Mouse (Mus musculus) hindbrain, embryonic 16.5 days (tissue): ENCODE measurements around the gene Capn5. TPM values are rescaled to one million over a fixed set of nuclear protein-coding genes. Genes with fewer than 3 reads are reported as not detected.

Source experiments
- ATAC-seq: fragments of 200-750 bp; cut with Nextera tagmentation; 2 replicates; pipeline ENCODE4 v1.8.0; 2017; ENCODE audit warnings: moderate TSS enrichment, moderate library complexity
- H3K27ac ChIP-seq: fragments of 300-500 bp; sonication (generic); 2 replicates; pipeline ENCODE4 v1.5.1; 2014; ENCODE audit warnings: low read depth, mild to moderate bottlenecking, control low read depth, low read length, moderate library complexity
- H3K27me3 ChIP-seq: fragments of 300-500 bp; sonication (generic); replicated peaks from 2 replicates; pipeline ENCODE4 v1.6.1; 2014; ENCODE audit warnings: low read length; ENCODE audit not compliant: control insufficient read depth, insufficient read depth
- H3K36me3 ChIP-seq: fragments of 300-500 bp; sonication (generic); 2 replicates; pipeline ENCODE4 v1.6.1; 2014; ENCODE audit warnings: mild to moderate bottlenecking, low read length, moderate library complexity, mixed read lengths; ENCODE audit not compliant: control insufficient read depth, insufficient read depth
- H3K4me1 ChIP-seq: fragments of 300-500 bp; sonication (generic); 2 replicates; pipeline ENCODE4 v1.6.1; 2014; ENCODE audit warnings: low read depth, low read length; ENCODE audit not compliant: control insufficient read depth, insufficient read depth
- H3K4me2 ChIP-seq: fragments of 300-500 bp; sonication (generic); 2 replicates; pipeline ENCODE4 v1.6.1; 2014; ENCODE audit warnings: mild to moderate bottlenecking, low read length, control low read depth, moderate library complexity
- H3K4me3 ChIP-seq: fragments of 300-500 bp; sonication (generic); 2 replicates; pipeline ENCODE4 v1.5.1; 2014; ENCODE audit warnings: mild to moderate bottlenecking, low read length, control low read depth, moderate library complexity
- H3K9ac ChIP-seq: fragments of 300-500 bp; sonication (generic); 2 replicates; pipeline ENCODE4 v1.6.1; 2014; ENCODE audit warnings: low read depth, mild to moderate bottlenecking, control low read depth, low read length, moderate library complexity
- H3K9me3 ChIP-seq: fragments of 300-500 bp; sonication (generic); 2 replicates; pipeline ENCODE4 v1.6.1; 2014; ENCODE audit warnings: mild to moderate bottlenecking, low read length, moderate library complexity; ENCODE audit not compliant: control insufficient read depth
- WGBS: fragments of 180-500 bp; shearing (Covaris S2); extraction: QIAGEN DNeasy Blood & Tissue Kit; methylation state at CpG from one replicate; pipeline ENCODE4 v1.1.7; 2014; 5-methylcytosine and 5-hydroxymethylcytosine counted together
- polyA plus RNA-seq: library from polyadenylated mRNA; unstranded; fragments of >200 nt; fragmentation: Nextera tagmentation; extraction: Ambion mirVana; gene quantifications from 2 replicates; pipeline ENCODE4 v1.2.1, GENCODE M21; 2015

The Capn5 gene
- polyA plus RNA-seq, 1 experiment from 2014 or later: 27.3 TPM

DNA sequence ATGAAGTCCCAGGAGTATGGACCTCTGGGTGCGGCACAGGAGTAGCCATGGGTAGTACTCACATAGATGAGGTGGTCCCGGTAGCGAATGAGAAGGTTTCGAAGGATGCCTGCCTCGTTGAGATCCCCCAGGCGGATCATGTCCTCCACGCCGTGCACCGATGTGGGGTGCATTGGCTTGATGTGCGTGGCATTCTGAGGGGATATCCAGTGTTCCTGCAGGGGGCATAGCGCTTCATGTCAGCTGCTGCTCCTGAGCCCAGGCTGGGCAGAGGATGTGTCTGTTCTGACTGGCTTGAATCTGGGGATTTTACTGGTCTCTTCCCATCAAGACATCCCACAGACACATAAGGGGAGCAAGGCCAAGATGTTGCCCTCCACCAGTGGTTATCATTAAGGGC lies 75.6 kb downstream of the Capn5 start:
- no peak overlapping the region for H3K4me3 ChIP-seq
- H3K36me3 ChIP-seq: peaks cover 2% of the 10 kb centered on the region; the same call in 1 of the 2 replicates
- peaks cover 15% of the 10 kb centered on the region for H3K4me1 ChIP-seq
- H3K9ac ChIP-seq: no peak overlapping the region
- no peaks in the 10 kb centered on the region; the same call in 1 of the 2 replicates for H3K9me3 ChIP-seq
- WGBS: 95% methylated on average over 11 of the region's 11 CpGs
- H3K27ac ChIP-seq: peak overlapping the region; percentile 23; the same call in 1 of the 2 replicates
- peak; percentile 26 for ATAC-seq
- no peak overlapping the region for H3K4me2 ChIP-seq
- H3K27me3 ChIP-seq: no peaks in the 10 kb centered on the region

DNA sequence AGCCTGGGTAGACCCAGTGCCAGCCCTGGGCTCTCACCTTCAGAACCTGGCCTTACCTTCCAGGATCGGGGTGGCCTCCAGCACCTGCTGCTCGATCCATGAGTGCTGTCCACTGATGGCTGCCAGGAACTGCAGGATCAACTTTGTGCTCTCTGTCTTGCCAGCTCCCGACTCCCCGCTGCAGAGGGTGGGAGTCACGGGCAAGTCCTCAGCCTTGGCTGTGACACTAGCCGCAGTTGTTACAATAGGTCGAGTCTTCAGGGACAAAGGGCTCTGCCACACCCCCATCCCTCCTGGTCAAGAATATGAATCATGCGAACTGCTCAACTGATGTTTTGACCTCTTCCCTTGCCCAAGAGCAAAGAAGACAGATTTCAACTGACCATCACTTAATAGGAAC lies 80.5 kb downstream of the Capn5 start:
- Histone ChIP-seq H3K9me3 (peaks cover 4% of the 10 kb centered on the region), H3K4me3 (no peak overlapping the region), H3K27me3 (no peaks in the 10 kb centered on the region), H3K4me1 (peaks cover 6% of the 10 kb centered on the region), H3K4me2 (no peak overlapping the region), H3K27ac (no peak overlapping the region), H3K36me3 (peaks cover 11% of the 10 kb centered on the region), H3K9ac (no peak overlapping the region)
- 92% methylated on average over 8 of the region's 8 CpGs for WGBS
- no peak for ATAC-seq

DNA sequence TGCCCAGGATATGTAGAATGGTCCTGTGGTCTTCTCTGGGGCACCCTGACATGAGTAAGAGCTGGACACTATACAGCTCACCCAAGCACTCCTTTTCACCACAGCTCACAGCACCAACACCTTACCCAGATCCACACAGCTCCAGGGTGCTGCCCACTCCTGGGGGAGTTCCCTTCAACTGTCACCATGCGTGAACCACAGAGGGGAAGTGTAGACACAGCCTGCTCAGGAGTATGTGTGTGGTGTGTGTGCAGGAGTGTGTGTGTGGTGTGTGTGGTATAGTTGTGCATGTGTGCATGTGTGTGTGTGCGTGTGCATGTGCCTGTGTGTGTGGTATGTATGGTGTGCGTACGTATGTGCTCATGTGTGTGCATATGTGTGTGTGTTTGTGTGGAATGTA lies 82.2 kb downstream of the Capn5 start:
- no peaks in the 10 kb centered on the region for H3K27me3 ChIP-seq
- no peak overlapping the region for H3K27ac ChIP-seq

DNA sequence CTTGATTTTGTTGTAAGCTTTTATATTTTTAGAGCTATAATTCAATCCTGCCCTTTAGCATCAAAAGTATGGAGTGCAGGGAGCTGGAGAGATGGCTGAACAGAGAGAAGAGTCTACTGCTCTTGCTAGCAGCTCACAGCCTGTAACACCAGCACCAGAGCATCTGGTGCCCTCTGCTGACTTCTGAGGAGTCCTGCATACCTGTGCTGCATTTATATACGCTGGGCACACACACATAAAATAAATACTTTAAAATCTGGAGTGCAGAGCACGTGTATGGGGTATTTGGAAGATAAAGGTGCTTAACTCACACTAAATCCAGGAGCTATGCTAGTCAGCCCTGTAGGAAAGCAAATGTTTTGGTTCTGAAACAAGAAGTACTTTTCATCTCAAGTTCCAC lies 91.7 kb downstream of the Capn5 start:
- Histone ChIP-seq H3K4me3 (no peak overlapping the region), H3K4me2 (no peak overlapping the region), H3K36me3 (no peaks in the 10 kb centered on the region), H3K27me3 (no peaks in the 10 kb centered on the region), H3K4me1 (no peaks in the 10 kb centered on the region), H3K9me3 (no peaks in the 10 kb centered on the region), H3K27ac (no peak overlapping the region), H3K9ac (no peak overlapping the region)
- no peak for ATAC-seq
- 56% methylated on average over 2 of the region's 2 CpGs for WGBS

More for the DNA sequence above, 82.2 kb downstream of the Capn5 start:
- Histone ChIP-seq H3K9ac (no peak overlapping the region), H3K9me3 (peaks cover 4% of the 10 kb centered on the region), H3K36me3 (peaks cover 11% of the 10 kb centered on the region), H3K4me2 (no peak overlapping the region), H3K4me1 (no peaks in the 10 kb centered on the region), H3K4me3 (no peak overlapping the region)
- no peak for ATAC-seq
- WGBS: 97% methylated on average over 4 of the region's 4 CpGs

DNA sequence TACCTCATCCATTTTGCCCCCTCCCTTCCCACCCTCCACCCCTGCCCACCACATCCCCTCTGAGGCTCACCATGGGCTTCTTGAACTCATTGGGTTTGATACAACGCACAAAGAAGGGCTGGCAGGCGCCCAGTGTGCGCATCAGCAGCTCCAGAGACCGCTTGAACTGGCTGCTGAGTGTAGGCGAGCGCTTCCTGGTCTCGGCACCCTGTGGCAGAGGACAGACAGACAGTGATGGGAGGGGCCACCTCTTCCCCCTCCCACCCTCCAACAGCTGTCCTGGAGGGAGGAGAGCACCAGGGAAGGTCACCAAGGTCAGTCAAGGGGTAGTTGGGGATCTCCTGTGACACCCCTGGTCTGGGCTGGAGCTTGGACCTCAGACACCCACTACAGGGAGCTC lies 92.8 kb downstream of the Capn5 start:
- Histone ChIP-seq H3K9ac (no peak overlapping the region), H3K4me2 (no peak overlapping the region), H3K4me3 (no peak overlapping the region), H3K27ac (no peak overlapping the region), H3K4me1 (no peaks in the 10 kb centered on the region), H3K36me3 (0 out of 2 replicates have a peak, but pooled peaks cover 2% of the 10 kb centered on the region), H3K27me3 (no peaks in the 10 kb centered on the region), H3K9me3 (no peaks in the 10 kb centered on the region)
- ATAC-seq: no peak
- WGBS: 71% methylated on average over 7 of the region's 7 CpGs

DNA sequence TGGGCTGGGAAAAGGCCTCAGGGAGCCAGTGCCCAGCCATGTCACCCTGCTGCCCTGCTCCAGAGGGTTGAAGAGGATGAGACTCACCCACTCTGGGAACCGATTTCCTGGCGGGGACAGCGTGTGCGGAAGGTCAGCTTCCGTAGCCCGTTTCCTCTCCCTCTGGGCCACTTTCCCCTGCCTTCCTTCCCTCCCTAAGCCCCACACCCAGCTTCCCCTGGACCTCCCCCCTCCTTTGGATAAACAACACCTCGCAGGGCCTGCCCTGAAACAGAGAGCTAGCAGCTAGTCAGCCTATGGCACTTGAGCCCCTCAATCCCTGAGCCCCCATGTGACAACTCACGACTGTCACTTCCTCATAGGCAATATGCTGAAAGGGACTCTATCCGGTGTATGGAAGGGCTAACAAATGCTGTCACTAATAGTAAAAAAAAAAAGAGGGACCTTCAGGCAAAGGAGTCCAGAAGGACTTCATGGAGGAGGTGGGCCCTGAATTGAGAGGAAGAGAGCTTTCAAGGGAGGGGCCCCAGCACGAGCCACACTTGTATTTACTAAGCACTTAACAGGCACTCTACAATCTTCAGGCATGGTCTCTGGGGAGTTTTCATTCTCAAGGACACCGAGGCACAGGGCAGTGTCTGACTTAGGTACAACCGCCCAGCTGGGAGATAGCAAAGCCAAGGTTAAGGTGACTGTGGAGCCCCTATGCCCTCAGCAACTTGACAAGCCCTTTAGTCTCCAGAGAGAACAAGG lies 93.4 kb downstream of the Capn5 start:
- Histone ChIP-seq H3K9ac (peak overlapping the region; percentile 9; the same call in 1 of the 2 replicates), H3K36me3 (0 out of 2 replicates have a peak, but pooled peaks cover 2% of the 10 kb centered on the region), H3K27me3 (no peaks in the 10 kb centered on the region), H3K27ac (no peak overlapping the region), H3K4me2 (no peak overlapping the region), H3K9me3 (no peaks in the 10 kb centered on the region), H3K4me1 (no peaks in the 10 kb centered on the region), H3K4me3 (no peak overlapping the region)
- ATAC-seq: no peak
- 61% methylated on average over 12 of the region's 12 CpGs for WGBS

DNA sequence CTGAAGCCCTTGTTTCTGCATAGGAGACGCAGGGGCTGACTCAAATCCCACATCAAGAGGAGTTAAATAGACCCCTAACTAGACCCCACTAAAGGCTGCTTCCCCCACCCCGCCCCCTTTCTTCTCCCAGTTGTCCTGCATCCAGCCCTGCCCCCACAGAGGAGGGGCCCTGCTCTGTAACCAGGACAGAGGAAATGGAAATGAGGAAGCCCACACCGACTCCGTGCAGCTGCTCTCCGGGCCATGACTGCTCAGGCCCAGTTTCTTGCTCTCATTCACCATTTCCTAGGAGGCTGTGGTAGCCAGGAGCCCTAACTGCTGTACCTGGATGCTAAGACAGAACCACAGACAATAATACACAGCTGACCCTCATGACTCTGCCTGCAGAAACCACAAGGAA lies 95.7 kb downstream of the Capn5 start:
- no peaks in the 10 kb centered on the region for H3K9me3 ChIP-seq
- 9% methylated on average over 5 of the region's 5 CpGs for WGBS
- no peak overlapping the region for H3K27ac ChIP-seq
- no peak; the same call in 1 of the 2 replicates for ATAC-seq
- no peaks in the 10 kb centered on the region for H3K27me3 ChIP-seq
- no peak overlapping the region for H3K4me3 ChIP-seq
- 0 out of 2 replicates have a peak, but pooled peaks cover 2% of the 10 kb centered on the region for H3K36me3 ChIP-seq
- H3K9ac ChIP-seq: no peak overlapping the region
- no peak overlapping the region for H3K4me2 ChIP-seq
- H3K4me1 ChIP-seq: no peaks in the 10 kb centered on the region

DNA sequence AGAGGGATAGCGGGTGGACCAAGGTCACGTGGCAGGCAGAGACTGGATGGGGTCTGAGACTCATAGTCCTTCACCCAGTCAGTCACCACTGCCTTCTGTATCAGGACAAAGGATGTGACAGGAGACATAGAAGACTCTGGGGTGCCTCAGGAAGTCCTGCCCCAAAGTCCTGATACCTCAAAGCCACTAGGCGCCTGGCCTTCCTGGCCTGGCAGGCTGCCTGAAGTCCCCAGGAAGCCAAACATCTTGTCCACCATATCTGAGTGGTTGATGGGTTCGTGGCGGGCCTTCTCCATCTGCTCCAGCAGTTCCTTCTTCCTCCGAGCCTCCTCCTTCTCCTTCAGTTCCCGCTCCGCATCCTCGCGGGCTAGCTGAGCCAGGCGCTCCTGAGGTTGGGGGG lies 100.6 kb downstream of the Capn5 start:
- 0 out of 2 replicates have a peak, but pooled peaks cover 2% of the 10 kb centered on the region for H3K36me3 ChIP-seq
- H3K9me3 ChIP-seq: no peaks in the 10 kb centered on the region
- 84% methylated on average over 11 of the region's 11 CpGs for WGBS
- no peak overlapping the region for H3K4me2 ChIP-seq
- no peak overlapping the region for H3K4me3 ChIP-seq
- H3K4me1 ChIP-seq: no peaks in the 10 kb centered on the region
- no peak overlapping the region for H3K9ac ChIP-seq
- no peaks in the 10 kb centered on the region for H3K27me3 ChIP-seq
- no peak for ATAC-seq
- no peak overlapping the region for H3K27ac ChIP-seq

DNA sequence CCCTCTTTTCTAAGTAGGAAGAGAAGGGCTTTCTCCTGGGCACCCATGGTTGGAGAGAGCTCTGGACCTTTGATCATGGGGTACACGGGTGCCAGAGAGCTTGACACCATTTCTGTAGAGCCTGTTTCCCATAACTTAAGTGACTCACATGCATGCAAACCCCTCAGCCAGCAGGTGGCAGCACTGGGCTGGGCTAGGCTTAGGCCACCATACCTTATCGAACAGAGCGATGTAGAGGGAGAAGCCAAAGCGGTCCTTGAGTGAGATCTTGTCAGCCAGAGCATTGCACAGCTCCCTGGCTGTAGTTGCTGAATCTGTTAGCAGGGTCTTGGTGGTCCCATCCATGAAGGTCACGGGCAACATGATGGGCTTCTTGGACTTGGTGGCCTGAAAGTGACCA lies 106.5 kb downstream of the Capn5 start:
- Histone ChIP-seq H3K4me3 (no peak overlapping the region), H3K4me1 (no peaks in the 10 kb centered on the region), H3K36me3 (0 out of 2 replicates have a peak, but pooled peaks cover 5% of the 10 kb centered on the region), H3K27ac (no peak overlapping the region), H3K9ac (no peak overlapping the region), H3K27me3 (no peaks in the 10 kb centered on the region), H3K4me2 (no peak overlapping the region), H3K9me3 (no peaks in the 10 kb centered on the region)
- ATAC-seq: peak; percentile 70; the same call in 1 of the 2 replicates
- 38% methylated on average over 5 of the region's 5 CpGs for WGBS
